Mouse (Mus musculus): ENCODE results near the gene Marcks. TPM values are rescaled to one million over a fixed set of nuclear protein-coding genes. Genes with fewer than 3 reads are reported as not detected.

Gene Marcks
- total RNA-seq (2021), result 100 to 1,000 TPM; 164 to 165 TPM

- peak; percentile 87 to 88 for DNase-seq (ENCODE audit: low spot score in 2 of 2)
- intact Hi-C loops (cut with DNase I), result loop anchor here (5.0 kb wide), 4 partner anchors 258 to 1708 kb away; no protein-coding TSS in a partner anchor
These were observed at the start of gene Marcks for GRCm38 (mm10) chr10:37138778-37139442. TSS of gene Marcks (minus strand) at chr10:37138920.

GRCm38 (mm10) chr10:37177071-37177470 lies 38.4 kb upstream of the Marcks start:
- intact Hi-C loops (cut with DNase I), result no loop called here
- no peak for DNase-seq (ENCODE audit: low spot score in 2 of 2)

- DNase-seq (ENCODE audit: low spot score in 2 of 2), result no peak
- intact Hi-C loops (cut with DNase I), result no loop called here
These were observed 33.8 kb upstream of the Marcks start for GRCm38 (mm10) chr10:37172416-37172950.

GRCm38 (mm10) chr10:37171711-37172415 lies 33.1 kb upstream of the Marcks start:
- intact Hi-C loops (cut with DNase I), result no loop called here
- no peak for DNase-seq (ENCODE audit: low spot score in 2 of 2)

GRCm38 (mm10) chr10:37170878-37171277 lies 32.2 kb upstream of the Marcks start:
- no peak for DNase-seq (ENCODE audit: low spot score in 2 of 2)
- intact Hi-C loops (cut with DNase I), result no loop called here

GRCm38 (mm10) chr10:37170466-37170865 lies 31.7 kb upstream of the Marcks start:
- intact Hi-C loops (cut with DNase I), result no loop called here
- no peak for DNase-seq (ENCODE audit: low spot score in 2 of 2)

GRCm38 (mm10) chr10:37167527-37167926 lies 28.8 kb upstream of the Marcks start:
- intact Hi-C loops (cut with DNase I), result no loop called here
- no peak for DNase-seq (ENCODE audit: low spot score in 2 of 2)

GRCm38 (mm10) chr10:37159731-37160130 lies 21.0 kb upstream of the Marcks start:
- DNase-seq (ENCODE audit: low spot score in 2 of 2), result no peak
- intact Hi-C loops (cut with DNase I), result no loop called here

- intact Hi-C loops (cut with DNase I), result no loop called here
- DNase-seq (ENCODE audit: low spot score in 2 of 2), result no peak
These were observed 18.4 kb upstream of the Marcks start for GRCm38 (mm10) chr10:37157156-37157555.

- intact Hi-C loops (cut with DNase I), result no loop called here
- DNase-seq (ENCODE audit: low spot score in 2 of 2), result no peak
These were observed 16.4 kb upstream of the Marcks start for GRCm38 (mm10) chr10:37155131-37155530.

- DNase-seq (ENCODE audit: low spot score in 2 of 2), result no peak
- intact Hi-C loops (cut with DNase I), result no loop called here
These were observed 13.0 kb upstream of the Marcks start for GRCm38 (mm10) chr10:37151539-37152271.

GRCm38 (mm10) chr10:37148016-37148415 lies 9.3 kb upstream of the Marcks start:
- no peak for DNase-seq (ENCODE audit: low spot score in 2 of 2)
- intact Hi-C loops (cut with DNase I), result no loop called here

GRCm38 (mm10) chr10:37145456-37145855 lies 6.7 kb upstream of the Marcks start:
- intact Hi-C loops (cut with DNase I), result no loop called here
- DNase-seq (ENCODE audit: low spot score in 2 of 2), result no peak

- peak; percentile 4 for DNase-seq (ENCODE audit: low spot score in 2 of 2)
- intact Hi-C loops (cut with DNase I), result loop anchor here (2.0 kb wide), 1 partner anchor 207 kb away; no protein-coding TSS in a partner anchor
These were observed 2.9 kb upstream of the Marcks start for GRCm38 (mm10) chr10:37141621-37142020.

- intact Hi-C loops (cut with DNase I), result loop anchor here (2.0 kb wide), 1 partner anchor 208 kb away; no protein-coding TSS in a partner anchor
- peak; percentile 84 for DNase-seq (ENCODE audit: low spot score in 2 of 2)
These were observed 2.2 kb upstream of the Marcks start for GRCm38 (mm10) chr10:37140736-37141451.

- peak in 1 of 2 experiments; percentile 66 for DNase-seq (ENCODE audit: low spot score in 2 of 2)
- intact Hi-C loops (cut with DNase I), result loop anchor here (2.0 kb wide), 1 partner anchor 209 kb away; no protein-coding TSS in a partner anchor
These were observed 1.5 kb upstream of the Marcks start for GRCm38 (mm10) chr10:37140166-37140735.

GRCm38 (mm10) chr10:37139443-37140165 lies 884 bp upstream of the Marcks start:
- peak; percentile 37 to 47 for DNase-seq (ENCODE audit: low spot score in 2 of 2)
- intact Hi-C loops (cut with DNase I), result loop anchor here (2.0 to 5.0 kb wide), 5 partner anchors 209 to 1708 kb away; no protein-coding TSS in a partner anchor

GRCm38 (mm10) chr10:37138311-37138731 lies 399 bp downstream of the Marcks start:
- intact Hi-C loops (cut with DNase I), result loop anchor here (5.0 kb wide), 4 partner anchors 259 to 1709 kb away; no protein-coding TSS in a partner anchor
- DNase-seq (ENCODE audit: low spot score in 2 of 2), result peak; percentile 42 to 48
